Mouse (Mus musculus) layer of hippocampus, adult 18-20 months (tissue): ENCODE data around the gene Becn1. TPM values are rescaled to one million over a fixed set of nuclear protein-coding genes. Genes with fewer than 3 reads are reported as not detected.
A peak's percentile ranks its signal among the peaks of the same experiment; 100 is the strongest.

Experiments
- DNase-seq, 2 experiments: peaks; one replicate each; pipeline ENCODE4 v3.0.0; 2022; ENCODE audit warnings: low spot score in 2 of 2
- total RNA-seq, 2 experiments: library from RNA; stranded (reverse); gene quantifications; 2 replicates each; pipeline ENCODE4 v1.2.3; 2021

The Becn1 gene
- total RNA-seq, 2 experiments from 2014 or later, result 211 to 217 TPM

DNA sequence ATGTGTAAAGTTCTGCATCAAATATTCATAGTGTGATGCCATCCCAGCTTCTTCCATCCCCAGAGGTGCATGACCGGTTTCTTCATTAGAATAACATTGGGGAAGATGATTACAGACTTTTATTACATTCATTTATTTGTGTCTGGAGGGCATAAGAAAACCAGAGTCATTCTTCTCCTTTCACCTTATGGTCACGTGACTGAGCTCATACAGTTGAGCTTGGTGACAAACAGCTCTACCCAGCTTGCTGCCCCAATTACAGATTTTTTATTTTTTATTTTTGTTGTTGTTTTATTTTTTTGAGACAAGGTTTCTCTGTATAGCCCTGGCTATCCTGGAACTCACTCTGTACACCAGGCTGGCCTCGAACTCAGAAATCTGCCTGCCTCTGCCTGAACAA, 29.6 kb downstream of the Becn1 start:
- no peak for DNase-seq

DNA sequence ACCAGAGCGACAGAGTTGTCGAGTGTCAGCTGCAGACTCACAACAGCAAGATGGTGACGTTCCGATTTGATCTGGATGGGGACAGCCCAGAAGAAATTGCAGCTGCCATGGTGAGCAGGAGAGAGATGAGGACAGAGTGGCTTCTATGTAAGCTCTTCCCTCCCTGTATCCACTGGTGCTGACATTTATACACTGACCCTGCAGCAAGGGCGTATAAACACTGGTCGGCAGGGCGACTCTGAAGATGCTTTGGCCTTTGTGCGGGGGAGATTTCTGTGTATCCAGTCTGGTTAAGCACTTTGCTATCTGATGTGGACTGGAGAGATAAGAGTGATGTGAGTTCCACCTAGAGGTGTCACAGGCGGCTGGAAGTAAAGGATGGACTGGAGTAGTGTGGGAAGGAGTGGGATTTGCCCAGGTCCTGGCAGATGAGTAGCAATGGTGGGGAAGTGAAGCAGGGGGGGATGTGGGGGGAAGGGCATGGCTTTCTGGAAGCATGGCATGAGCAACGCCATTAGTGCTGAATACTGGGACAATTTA, 32.4 kb downstream of the Becn1 start:
- no peak for DNase-seq

GRCm38 (mm10) chr11:101265906-101266305, 36.2 kb downstream of the Becn1 start:
- DNase-seq, result no peak

DNA sequence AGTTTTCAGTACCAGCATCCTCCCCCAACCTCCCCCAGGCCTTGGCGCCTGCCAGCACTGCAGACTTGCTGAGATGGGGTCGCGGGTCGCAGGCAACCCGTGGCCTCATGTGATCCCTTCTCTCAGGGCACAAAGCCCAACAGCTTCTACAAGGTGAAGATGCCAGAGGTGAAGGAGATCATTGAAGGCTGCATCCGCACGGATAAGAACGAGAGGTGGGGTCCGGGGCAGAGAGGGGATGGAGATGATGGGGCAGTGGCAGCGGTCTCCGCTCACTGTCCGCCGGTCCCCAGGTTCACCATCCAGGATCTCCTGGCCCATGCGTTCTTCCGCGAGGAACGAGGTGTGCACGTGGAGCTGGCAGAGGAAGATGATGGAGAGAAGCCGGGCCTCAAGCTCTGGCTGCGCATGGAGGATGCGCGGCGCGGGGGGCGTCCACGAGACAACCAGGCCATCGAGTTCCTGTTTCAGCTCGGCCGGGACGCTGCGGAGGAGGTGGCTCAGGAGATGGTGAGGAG, 37.1 kb downstream of the Becn1 start:
- DNase-seq, result no peak

DNA sequence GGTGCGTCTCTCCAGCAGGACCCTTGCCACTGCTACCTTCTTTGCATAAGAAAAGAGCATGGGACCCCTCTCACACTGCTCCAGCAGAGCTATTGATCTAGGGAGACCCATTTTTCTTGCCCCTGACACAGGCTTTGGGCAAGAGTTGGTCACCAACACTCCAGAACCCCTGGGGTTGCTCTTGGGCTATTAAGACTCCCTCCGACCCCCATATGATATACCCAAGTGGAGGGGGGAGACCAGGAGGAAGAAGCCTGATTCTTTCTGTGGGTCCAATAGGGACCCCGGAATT, 38.2 kb downstream of the Becn1 start:
- DNase-seq, result no peak

DNA sequence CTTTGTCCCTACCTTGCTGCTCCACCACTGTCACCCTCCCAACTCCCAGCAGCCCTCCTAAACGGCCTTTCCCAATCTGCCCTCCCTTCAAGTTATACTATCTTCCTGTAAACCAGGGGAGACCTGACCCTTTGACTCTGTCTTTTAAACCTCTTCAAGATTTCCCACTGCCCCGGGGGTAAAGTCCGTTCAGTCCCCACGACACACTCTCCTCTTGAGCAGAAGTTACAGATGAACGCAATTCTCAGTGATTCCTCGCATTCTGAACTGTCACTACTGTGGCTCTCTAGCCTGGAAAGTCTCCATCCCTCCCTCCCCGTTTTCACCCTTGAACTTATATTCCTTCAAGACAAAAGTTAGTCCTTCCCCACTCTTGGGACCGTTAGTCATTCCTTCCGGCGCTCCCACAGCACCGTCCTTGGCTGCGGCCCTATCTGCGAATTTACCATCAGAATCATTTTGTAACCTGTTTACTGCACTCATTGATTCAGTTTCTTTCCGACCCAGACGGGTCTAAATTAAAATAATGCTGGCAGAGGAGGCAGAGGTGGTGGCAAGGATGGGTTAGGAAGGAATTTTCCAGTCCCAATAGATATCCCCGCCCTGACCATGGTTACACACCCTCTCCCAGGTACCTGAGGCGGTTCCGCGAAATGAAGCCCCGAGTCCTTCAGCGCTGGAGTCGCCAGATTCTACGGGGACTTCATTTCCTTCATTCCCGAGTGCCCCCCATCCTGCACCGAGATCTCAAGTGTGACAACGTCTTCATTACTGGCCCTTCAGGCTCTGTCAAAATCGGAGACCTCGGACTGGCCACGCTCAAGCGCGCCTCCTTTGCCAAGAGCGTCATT, 38.7 kb downstream of the Becn1 start:
- DNase-seq, result no peak

GRCm38 (mm10) chr11:101262272-101262967, 39.7 kb downstream of the Becn1 start:
- DNase-seq, result no peak

DNA sequence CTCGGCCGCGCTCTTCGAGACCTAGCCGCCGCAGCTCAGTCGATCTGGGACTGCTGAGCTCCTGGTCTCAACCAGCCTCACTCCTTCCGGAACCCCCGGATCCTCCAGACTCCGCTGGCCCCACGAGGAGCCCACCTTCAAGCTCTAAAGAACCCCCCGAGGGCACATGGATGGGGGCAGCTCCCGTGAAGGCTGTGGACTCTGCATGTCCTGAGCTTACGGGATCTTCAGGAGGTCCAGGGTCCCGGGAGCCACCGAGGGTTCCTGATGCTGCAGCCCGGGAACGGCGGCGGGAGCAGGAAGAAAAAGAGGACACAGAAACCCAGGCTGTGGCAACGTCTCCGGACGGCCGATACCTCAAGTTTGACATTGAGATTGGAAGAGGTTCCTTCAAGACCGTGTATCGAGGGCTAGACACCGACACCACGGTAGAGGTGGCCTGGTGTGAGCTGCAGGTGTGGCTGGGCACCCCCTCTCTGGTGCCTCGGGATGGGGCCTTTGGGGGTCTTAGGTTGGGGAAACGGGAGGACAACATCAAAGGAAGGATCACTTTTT, 41.2 kb downstream of the Becn1 start:
- DNase-seq, result peak in 1 of 2 experiments; percentile 32

DNA sequence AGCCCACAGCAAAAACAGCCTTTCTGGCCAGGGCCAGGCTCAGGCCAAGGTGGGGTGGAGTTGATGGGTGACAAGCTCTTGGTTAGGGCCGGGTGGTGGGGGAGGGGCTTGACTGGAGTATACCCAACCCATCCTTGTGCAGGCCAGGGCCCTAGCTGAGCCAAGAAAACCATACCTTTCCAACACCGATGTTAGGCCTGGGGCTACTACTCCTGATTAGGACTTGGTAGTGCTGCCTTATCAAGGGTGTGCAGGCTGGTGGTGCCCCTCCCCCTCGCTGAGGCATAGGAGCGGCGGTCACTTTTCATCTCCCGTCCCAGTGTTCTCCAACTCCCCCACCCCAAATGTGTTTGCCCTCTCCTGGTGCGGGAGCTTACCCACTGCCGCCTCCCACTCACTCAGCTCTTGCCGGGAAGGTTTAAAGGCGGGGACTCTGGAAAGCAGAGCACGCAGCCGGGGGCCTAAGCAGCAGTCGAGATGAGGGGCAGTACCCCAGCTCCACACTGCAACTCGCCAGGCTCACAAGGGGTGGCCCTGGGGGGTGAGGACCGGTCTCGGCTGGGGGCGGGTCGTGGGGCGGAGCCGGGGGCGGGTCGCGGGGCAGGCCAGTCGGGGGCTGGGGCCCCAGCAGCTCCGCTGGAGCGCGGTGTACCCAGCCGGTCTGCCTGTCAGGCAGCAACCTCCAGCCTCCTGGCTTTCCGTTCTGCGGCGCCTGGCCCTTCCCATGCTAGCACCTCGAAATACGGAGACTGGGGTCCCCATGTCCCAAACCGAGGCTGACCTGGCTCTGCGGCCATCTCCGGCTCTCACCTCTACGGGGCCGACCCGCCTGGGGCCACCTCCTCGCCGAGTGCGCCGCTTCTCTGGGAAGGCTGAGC, 41.9 kb downstream of the Becn1 start, which contains the start of gene Wnk4:
Gene Wnk4 (plus strand): TSS at position 620 of the 878 bp plus-strand sequence.
- DNase-seq, result peak in 1 of 2 experiments; percentile 29

DNA sequence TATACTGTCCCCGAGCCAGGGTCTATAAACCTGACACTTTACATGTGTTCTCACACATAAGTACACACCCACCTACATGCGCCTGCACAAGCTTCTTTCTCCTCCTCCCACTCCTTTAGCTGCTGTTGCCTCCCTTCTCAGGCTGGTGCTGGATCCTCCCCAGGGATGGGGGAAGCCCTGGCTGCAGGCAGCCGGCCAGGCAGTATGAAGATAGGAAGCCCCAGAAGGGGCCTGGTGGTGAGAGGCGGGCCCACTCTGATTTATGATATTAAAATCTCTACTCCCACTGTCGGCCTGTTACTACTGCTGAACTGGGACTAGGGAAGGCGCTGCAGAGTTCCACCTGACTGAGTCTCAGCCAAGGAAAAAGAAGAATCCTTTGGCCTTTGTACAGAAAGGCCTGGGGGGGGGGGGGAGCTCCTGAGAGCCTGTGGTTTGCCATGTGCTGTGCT, 42.8 kb downstream of the Becn1 start:
- peak; percentile 83 to 85 for DNase-seq

GRCm38 (mm10) chr11:101255826-101256775, 46.0 kb downstream of the Becn1 start:
- DNase-seq, result no peak

DNA sequence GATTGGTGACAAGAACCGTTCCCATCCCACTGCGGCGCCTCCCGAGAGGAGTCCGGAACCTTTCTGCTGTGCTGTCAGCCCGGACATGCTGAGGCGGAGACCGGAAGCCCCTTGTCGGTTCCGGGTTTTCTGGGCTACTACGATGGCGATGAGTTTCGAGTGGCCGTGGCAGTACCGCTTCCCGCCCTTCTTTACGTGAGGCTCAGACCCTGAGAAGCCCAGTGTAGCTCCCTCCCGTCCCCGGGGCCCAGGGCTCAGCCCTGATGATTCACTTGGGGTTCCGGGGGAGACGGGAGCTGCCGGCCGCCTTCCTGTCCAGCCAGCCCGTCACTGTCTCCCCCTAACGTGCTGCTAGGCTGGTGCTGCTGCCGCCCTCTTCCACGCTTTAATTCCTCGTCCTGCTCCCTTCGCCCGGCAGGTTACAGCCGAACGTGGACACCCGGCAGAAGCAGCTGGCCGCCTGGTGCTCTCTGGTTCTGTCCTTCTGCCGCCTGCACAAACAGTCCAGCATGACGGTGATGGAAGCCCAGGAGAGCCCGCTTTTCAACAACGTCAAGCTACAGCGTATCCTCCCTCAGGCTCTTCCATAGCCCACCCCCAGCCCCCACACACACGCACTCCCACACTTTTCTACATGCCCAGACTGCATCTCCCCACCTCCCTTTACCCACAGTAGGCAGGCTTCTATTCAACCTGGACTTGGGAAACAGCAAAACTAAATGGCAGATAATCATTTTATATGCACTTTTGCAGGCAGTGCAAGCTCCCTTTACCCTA, 48.3 kb downstream of the Becn1 start, which contains the start of gene Vps25:
Gene Vps25 (plus strand): TSS at position 95 of the 777 bp plus-strand sequence.
- DNase-seq, result peak; percentile 81 to 88

DNA sequence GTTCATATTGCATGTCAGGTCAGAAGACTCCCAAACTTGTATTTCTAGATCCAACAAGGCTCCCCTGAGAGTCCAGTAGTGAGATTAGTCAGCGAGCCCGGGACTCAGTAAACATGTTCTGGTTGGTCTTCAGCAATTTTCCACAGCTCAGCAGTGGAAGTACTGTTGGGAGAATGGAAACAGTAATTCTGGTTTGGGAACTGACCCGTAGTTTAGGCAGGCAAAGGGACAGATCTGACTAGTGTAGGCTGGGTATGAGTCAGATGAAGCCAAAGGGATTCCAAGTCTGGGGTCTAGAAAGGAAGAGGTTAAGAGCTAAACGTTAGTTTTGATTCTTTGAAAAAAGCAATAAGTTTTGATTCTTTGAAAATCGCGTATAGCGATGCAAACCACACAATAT, 49.1 kb downstream of the Becn1 start:
- DNase-seq, result no peak

DNA sequence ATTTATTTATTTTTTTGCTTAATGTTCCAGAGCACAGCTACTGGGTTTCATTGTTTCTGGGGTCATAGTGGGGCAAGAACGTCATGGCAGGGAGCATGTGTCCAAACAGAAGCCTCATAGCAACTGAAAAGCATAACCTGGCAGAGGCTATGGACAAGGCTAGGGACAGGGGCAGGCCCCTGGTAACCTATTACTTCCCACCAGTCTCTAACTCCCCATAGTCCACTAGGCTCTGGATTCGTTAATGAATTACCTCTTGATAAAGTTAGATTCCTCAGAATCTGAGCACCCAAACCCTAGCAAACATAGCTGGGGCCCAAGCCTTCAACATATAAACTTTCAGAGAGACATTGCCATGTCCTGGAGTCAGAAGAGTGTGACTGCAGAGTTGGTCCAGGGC, 51.1 kb downstream of the Becn1 start:
- DNase-seq, result no peak

GRCm38 (mm10) chr11:101248258-101248994, 53.7 kb downstream of the Becn1 start:
- DNase-seq, result peak; percentile 51 to 88

DNA sequence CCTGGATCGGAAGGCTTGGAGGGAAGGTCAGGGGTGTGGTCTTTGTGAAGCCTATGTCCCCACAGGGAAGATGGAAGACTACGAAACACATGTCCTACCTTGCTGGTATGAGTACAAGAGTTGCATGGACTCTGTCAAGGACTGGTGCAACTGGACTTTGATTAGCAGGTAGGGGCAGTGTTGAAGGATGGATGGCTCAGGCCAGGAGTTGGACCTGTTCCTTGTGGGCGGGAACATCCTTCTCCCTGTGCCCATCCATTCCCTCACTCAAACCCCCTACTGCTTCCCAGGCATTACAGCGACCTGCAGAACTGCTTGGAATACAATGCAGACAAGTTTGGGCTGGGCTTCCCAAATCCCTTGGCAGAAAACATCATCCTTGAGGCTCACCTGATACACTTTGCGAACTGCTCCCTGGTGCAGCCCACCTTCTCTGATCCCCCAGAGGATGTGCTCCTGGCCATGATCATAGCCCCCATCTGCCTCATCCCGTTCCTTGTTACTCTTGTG, 54.5 kb downstream of the Becn1 start:
- DNase-seq, result no peak

GRCm38 (mm10) chr11:101246702-101247012, 55.4 kb downstream of the Becn1 start:
- DNase-seq, result no peak
